Mouse (Mus musculus): ENCODE measurements around the gene Eef1akmt3. TPM values are rescaled to one million over a fixed set of nuclear protein-coding genes. Genes with fewer than 3 reads are reported as not detected.
A peak's percentile ranks its signal among the peaks of the same experiment; 100 is the strongest.
"Not testable (repeated sequence)": the region's sequence is repeated elsewhere in the genome, so short reads cannot be mapped to it uniquely, and the experiment has no call there.

Gene Eef1akmt3
- total RNA-seq, 2 experiments from 2014 or later, result 0.26 to 0.27 TPM

DNA sequence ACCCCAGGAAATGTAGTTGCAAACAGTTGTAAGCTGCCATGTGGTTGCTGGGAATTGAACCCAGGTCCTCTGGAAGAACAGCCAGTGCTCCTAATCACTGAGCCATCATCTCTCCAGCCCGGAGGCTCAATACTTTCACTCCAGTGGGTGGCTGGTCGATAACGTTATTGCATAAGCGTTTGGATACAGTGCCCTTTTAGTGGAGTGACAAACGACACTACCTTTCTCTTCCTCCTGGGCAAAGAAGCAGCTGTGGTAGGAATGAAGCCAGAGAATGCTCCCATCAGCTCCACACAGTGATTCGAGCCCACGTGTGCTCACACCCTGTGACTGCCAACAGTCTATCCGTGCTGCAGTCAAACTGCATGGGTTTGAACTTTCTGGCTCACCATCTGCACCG lies 29.9 kb upstream of the Eef1akmt3 start:
- no peak for DNase-seq (ENCODE audit: low spot score in 2 of 2)

DNA sequence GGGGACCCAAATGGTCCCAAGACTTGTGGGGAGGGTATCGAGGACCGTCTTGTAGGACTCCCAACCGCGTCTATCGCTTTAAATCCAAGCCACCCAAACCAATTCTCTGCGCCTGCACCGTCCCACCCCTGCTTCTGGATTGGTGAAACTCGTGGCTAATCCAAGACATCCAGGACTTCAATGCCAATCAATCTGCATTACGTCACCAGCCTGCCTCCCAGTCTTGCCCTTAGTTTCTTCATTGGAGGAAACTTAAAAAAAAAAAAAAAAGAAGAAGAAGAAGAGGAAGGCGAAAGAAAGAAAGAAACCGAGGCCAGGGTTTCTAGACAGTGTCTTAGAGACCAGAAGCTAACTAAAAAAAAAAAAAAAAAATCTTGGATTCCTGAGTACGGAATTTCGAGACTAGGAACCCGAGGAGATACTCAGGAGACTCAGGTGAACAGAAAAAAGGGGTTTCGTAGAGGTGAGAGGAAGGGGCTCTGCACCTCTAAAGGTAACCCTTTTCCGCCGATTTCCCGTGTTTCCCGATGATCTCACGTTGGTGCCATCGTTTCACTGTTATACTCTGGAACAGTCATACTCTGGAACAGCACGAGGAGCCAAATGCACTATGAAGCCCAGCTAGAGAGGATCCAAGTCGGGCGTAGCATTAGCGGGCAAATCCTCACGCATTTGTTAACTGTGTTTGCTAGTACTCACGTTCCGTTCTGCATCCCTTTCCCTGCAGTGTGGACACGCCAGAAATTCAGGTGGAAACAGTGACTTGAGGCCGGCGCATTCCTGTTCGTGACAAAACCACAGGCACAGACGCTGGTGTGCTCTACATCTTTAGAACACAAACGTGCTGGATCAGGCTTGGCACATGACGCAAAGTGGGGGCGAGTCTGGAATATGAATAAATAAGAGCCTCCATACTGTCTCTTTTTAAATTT lies 29.1 kb upstream of the Eef1akmt3 start, which contains the start of gene Tspan31:
Gene Tspan31, minus strand, starts transcription at position 75 of the 932 bp plus-strand sequence.
- DNase-seq (ENCODE audit: low spot score in 2 of 2), result peak; percentile 68 to 71

DNA sequence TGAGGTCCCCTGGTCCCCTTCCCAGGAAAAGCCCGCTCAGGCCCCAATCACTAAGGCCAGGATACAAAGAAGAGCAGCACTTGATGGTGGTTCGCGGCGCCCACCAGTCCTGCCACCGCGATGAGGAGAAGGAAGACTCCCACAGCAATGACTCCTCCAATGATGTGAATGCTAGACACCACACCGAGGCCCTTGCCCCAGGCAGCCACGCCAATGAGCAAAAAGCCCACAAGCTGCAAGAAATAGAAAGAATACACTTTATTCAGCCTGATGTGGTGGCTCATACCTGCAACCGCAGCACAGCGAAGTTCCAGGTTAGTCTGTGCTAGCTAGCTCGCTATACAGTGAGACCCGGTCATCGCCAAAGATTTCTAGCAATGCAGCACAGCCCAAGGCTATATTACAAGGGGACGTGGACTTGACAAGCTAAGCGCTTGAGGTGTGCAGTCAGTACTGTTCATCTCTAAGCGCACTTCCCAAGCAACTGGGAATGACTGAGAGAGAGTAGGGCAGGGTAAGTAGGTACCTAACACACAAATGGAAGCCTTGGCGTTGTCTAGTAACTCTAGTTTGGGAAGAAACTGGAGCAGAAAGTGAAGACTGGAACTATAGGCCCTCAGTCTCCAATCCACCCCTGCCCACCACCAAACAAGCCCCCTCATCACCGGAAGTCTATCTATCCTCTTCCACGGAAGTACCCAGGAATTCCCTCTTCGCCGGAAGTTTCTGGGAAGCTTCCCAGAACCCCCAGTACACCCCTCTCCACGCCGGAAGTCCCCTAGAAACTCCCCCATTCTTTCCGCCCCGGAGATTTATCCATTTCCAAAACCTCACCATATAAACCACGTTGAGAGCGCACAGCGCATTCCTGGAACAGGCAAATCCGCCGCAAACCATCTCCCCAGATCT lies 28.2 kb upstream of the Eef1akmt3 start:
- DNase-seq (ENCODE audit: low spot score in 2 of 2), result no peak

DNA sequence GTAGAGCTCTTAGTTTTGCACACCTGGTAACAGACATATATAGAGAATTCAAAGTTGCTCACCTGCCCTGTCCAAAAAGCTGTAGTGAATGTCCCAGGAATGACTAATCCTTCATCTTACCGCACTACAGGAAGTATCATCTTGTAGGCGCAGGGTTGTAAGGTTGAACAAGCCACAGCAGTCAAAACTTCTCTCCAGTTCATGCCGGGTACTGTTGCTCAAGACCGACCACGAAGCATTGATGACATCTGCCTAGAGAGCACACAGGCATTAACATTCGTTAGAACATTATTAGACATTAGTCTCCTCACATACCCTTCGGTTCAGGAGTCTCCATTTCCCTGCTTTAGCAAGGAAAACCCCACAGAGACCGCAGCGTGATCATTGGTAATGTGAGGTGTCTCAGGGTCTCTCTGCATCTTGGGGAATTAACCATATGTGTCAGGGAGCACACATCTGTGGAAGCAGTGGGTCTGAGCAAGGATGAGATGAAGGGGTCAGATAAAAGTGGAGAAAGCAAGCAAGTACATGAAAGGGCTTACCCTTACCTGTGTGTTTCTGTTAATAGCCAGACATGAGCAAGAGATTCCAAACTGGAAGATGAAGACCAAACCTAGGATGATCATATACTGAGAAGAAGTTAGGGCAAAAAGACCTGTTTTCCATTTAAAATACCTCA lies 27.2 kb upstream of the Eef1akmt3 start:
- no peak for DNase-seq (ENCODE audit: low spot score in 2 of 2)

DNA sequence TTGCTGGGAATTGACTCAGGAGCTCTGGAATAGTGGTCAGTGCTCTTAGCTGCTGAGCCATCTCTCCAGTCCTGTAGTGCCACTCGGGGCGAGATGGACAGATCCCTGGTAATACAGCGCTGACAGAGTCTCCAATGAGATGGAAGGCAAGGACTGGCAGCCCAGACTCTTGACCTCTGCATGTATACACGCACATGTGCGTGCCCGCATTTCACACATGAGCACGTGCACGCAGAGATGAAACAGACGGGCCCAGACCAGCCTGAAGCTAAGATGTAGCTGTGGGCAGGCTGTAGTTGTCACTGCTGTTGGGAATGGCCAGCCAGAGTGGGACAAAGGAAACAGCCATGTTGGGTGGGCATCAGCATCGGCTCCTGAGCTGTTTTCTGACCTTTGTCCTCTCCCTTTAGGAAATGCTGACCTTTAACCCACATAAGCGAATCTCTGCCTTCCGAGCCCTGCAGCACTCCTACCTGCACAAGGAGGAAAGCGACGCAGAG lies 25.3 kb upstream of the Eef1akmt3 start:
- DNase-seq (ENCODE audit: low spot score in 2 of 2), result no peak

DNA sequence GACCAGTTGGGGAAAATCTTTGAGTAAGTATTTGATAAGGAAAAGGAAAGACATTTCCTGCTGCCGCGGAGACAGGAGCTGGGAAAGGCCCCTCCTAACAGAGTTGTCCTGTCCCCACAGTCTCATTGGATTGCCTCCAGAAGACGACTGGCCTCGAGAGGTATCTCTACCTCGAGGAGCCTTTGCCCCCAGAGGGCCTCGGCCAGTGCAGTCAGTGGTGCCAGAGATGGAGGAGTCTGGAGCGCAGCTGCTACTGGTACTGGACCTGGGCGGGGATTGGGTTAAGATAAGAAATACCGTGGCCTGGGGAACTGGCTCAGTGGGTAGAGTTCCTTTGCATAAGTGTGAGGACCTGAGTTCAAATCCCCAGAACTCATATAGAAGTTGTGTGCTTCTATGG lies 24.7 kb upstream of the Eef1akmt3 start:
- no peak for DNase-seq (ENCODE audit: low spot score in 2 of 2)

DNA sequence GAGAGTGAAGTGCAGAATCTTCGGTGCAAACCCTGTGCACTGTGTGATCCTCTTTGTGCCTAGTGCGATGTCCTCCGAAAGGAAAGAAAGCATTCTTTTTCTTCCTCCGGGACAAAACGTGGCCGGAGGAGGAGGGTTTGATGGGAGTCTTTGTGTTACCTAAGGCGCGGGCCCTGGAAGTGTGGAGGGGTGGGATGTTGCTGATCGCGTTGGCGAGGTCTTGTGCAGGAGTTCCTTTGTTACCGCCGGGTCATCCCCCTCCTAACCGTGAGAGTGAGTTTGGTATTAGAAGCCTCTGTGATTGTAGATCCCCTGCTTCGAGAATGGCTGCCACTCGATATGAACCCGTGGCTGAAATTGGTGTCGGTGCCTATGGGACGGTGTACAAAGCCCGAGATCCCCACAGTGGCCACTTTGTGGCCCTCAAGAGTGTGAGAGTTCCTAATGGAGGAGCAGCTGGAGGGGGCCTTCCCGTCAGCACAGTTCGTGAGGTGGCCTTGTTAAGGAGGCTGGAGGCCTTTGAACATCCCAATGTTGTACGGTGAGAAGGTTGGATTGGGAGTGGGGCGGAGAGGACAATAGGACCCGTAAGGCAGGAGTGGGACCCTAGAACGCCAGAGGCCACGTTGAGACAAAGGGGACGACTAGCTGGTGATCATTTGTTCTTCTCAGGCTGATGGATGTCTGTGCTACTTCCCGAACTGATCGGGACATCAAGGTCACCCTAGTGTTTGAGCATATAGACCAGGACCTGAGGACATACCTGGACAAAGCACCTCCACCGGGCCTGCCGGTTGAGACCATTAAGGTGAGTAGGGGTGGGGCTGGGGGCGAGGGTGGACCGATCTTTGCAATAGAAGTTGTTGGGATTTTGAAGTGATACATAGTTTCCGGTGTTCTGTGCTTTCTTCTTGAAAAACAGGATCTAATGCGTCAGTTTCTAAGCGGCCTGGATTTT lies 22.9 kb upstream of the Eef1akmt3 start:
- DNase-seq (ENCODE audit: low spot score in 2 of 2), result no peak

DNA sequence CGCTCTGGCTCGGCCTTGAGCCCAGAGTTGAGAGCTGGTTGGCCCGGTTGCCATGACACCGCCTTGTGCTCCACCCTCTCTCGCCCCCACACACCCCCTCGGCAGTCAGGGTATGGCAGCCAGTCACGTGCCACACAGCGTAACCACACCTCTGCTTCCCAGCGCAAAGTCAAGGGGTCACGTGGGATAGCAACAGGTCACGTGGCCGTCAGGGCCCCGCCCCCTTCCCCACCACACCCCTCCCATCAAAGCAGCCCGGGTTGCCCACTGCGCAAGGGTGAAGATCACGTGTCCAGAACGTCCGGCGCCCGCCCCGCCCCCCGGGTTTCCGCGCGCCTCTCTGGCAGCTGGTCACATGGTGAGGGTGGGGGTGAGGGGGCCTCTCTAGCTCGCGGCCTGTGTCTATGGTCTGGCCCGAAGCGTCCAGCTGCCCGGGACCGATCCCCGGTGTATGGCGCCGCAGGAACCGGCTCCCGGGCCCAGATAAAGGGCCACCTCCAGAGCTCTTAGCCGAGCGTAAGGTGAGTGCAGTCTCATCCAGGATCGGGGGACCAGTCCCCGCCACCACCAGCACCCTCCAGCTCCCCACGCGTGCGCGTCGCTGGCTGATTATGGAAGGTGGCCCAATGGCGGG lies 22.0 kb upstream of the Eef1akmt3 start, which contains the start of gene Cdk4:
Gene Cdk4, plus strand, starts transcription at position 296 of the 634 bp plus-strand sequence.
- peak; percentile 98 to 99 for DNase-seq (ENCODE audit: low spot score in 2 of 2)

DNA sequence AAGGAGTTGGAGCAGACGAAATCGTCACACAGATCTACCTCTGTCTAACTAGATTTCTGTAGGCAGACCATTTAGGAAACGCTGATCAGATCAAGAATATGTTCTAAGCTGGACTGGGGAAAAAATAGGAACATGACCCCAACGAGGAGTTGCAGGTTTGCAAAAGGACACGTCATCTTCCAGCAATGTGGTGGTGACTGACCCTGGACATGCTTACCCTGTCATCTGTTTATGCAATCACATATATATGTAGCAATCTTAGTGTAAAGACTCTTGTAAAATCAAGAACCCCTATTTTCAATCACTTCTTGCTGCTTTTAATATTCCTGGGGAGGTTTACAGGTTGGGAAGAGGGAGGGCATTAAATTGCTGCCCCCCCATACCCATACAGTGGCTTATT lies 21.2 kb upstream of the Eef1akmt3 start:
- DNase-seq (ENCODE audit: low spot score in 2 of 2), result no peak

DNA sequence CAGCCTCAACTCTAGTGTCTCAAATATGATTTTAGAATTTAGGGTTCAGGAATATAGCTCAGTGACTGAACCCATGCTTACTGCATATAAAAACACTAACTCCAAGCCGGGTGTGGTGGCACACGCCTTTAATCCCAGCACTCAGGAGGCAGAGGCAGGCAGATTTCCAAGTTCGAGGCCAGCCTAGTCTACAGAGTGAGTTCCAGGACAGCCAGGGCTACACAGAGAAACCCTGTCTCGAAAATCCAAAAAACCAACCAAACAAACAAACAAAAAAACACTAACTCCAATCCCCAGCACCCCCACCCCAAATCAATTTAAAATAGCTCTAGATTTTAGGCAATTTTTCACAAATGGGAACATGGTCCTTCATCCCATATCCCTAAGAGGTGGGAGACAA lies 20.8 kb upstream of the Eef1akmt3 start:
- DNase-seq (ENCODE audit: low spot score in 2 of 2), result not testable (repeated sequence)

DNA sequence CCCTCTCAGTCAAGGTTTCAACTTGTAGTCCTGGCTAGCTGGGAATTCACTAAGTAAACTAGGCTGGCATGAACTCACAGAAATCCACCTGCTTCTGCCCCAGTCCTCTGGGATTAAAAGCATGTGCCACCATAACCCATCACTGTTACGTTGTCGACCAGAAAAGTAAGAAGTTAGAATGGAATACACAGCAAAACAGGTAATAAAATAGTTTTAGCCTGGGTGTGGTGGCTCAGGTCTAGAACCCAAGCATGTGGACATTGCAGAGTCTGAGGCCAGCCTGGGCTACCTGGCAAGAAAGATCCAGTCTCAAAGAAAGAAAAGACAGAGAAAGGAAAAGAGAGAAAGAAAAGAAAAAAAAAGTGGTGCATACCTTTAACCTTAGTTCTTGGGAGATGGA lies 20.2 kb upstream of the Eef1akmt3 start:
- DNase-seq (ENCODE audit: low spot score in 2 of 2), result no peak

DNA sequence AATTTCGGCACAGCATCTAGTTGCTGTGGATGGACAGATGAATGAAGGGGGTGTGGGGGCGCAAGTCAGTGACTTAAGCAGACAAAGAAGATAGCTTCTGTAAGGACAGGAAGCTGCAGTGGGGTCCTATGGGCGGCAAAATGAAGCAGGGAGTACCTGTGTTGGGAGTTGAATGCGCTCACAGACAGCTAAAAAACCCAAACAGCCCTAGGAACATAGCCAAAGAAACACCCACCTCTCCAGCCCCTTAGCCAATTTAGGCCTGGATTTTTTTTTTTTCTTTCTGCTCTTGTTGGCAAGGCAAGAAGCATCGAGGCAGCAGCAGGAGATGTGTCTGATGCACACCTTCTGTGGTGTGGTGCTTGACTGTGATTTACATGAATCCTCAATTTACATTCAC lies 19.8 kb upstream of the Eef1akmt3 start:
- DNase-seq (ENCODE audit: low spot score in 2 of 2), result no peak

DNA sequence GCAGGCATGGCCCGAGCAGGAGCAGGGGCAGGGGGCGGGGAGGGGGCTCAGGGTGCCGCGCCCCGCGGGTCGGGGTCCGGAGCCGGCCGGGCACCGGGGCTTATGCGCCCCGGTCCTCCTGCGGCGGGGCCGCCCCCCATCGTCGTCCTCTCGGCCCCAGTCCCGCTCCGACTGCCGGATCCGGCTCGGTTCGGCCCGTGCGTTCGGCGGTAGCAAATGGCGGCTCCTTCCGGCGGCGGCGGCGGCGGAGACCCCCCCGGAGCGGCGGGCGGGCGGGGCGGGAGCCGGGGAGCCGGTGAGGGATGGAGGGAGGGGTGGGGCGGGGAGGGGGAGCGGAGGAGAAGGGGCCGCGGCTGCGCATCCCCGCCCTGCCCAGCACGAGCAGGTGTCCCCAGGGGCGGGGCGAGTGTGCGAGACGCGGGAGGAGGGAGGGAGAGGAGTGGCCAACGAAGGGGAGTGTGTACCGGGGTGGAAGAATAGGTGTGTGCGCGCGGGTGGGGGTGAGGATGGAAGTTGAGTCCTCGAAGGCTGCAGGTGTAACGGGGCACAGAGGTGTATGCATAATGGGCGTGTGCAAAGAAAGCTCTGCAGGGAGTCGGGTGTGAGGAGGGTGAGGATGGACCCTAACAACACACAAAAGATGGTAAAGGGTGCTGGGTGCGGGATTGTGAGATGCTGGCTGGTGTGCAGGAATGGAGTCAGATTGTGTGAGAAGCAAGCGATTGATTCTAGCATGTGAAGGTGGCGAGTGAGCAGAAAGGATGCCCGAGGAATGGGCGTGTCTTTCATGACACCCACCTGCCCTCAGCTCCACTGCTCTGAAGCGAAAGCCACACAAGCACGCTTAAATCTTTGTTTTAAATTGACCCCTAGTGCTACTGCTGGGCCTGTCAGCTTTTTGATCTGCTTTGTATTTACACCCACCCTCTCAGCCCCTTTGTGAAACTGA lies 18.9 kb upstream of the Eef1akmt3 start, which contains the start of gene March9:
Gene March9, minus strand, starts transcription at position 217 of the 949 bp plus-strand sequence.
- peak; percentile 64 to 66 for DNase-seq (ENCODE audit: low spot score in 2 of 2)

DNA sequence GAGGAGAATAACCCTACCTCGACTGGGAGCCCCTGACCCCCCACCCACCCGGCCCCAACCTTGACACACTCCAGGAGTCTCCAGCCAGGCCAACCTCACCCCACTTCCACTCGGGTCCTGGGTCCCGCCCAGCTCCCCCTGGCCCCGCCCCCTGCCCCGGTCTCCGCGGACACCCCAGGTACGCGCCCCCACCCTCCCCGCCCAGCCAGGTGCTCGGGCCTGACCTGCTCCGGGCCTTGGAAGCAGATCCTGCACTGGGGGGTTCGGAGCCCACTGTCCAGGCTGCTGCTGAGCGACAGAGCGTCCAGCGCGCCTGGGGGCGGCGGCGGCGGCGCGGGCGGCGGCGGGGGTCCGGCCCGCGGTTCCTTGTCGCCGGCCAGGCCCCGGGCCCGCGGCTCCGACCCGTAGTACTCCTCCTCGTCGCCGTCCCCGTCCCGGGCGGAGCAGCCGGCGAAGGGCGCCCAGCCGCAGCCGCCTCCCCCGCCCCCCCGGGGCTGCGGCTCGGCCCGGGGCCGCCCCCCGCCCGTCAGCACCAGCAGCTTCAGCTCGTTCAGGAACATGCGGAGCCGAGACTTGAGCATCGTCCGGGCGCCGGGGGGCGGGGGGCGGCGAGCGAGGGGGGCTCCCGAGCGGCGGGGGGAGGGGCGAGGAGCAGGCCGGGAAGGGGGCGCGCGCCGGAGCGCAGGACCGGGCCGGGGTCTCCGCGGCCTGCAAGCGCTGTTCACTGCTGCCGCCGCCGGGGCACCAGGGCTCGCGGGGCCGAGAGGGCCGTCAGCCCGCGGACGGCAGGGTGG lies 18.1 kb upstream of the Eef1akmt3 start:
- peak in 1 of 2 experiments; percentile 34 for DNase-seq (ENCODE audit: low spot score in 2 of 2)

DNA sequence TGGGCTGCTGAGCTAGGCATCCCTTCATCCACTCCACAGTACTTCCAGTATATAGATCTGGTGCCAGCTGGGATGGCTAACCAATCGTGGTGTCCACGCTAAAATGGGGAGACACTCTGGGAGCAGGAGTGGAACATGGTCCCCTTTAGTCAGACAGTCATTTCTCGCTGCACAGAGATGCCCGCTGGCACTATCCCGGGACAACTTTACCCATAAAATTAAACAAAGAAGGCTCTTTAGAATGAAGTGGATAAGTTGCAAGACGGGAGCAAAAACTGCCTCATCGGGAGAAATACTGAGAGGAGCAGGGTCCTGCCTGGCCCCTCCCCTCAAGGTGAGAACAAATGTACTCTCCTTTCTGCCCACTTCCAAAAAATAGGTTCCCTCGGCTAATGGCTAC lies 17.4 kb upstream of the Eef1akmt3 start:
- no peak for DNase-seq (ENCODE audit: low spot score in 2 of 2)

DNA sequence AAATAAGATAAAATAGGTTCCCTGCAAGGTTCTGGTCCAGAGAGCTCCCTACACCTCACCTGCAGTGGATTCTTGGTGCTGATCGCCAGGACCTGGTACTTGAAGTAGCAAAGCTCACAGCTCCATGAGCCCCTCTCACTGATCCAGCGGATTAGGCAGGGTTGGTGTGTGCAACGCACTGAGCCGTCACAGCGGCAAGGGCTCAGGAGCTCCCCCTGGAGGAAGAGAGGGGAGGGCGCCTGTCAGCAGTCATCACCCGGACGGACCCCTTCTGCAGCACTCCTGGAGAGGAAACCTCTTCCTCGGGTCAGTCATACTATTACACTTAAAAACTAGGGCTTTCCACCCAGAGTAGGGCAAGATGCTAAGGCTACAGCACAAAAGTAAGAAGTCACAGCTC lies 16.8 kb upstream of the Eef1akmt3 start:
- peak; percentile 77 to 79 for DNase-seq (ENCODE audit: low spot score in 2 of 2)

DNA sequence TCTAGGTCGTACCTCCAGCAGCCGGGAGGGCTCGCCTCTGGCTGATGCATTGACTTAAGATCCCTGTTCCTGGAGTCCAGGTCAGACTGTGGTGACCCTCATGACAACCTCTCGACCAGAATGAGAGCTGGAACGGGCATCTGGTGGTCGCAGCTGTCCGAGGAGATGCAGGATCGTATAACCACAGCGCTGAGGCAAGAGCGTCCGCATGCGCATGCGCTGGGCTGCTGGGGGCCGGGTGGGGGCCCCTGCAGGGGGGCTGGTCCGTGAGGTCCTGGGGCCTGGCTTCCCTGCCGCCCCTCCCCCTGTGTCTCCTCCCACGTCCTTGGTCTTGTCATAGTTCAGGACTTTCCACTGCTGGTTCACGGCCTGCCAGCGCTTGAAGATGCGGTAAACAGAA lies 15.2 kb upstream of the Eef1akmt3 start:
- DNase-seq (ENCODE audit: low spot score in 2 of 2), result no peak

All from adrenal gland, adult 18-20 months (tissue).